Mouse (Mus musculus) brain, embryonic 14.5 days (tissue): Measurements from ENCODE around the gene Dennd6b.

Experiments used
- CTCF ChIP-seq: fragments of 200-500 bp; IDR thresholded peaks from 2 replicates; pipeline ENCODE4 v1.5.1; 2012; ENCODE audit warnings: inconsistent platforms, mild to moderate bottlenecking, moderate library complexity, borderline replicate concordance; ENCODE audit not compliant: insufficient read depth, insufficient read length; ENCODE audit errors: extremely low read depth
- POLR2A ChIP-seq: fragments of 200-500 bp; IDR thresholded peaks from 2 replicates; pipeline ENCODE4 v1.6.1; 2012; ENCODE audit warnings: mild to moderate bottlenecking, inconsistent platforms, borderline replicate concordance; ENCODE audit not compliant: poor library complexity, insufficient read depth, insufficient read length, severe bottlenecking; ENCODE audit errors: extremely low read depth

GRCm38 (mm10) chr15:89140048-89140658 lies 56.1 kb downstream of the Dennd6b start:
- no peak for TF ChIP-seq CTCF
- no peak for TF ChIP-seq POLR2A
